Mouse (Mus musculus) monocyte, adult 59 days (primary cell): ENCODE data around the gene Aes. TPM values are rescaled to one million over a fixed set of nuclear protein-coding genes. Genes with fewer than 3 reads are reported as not detected.

ENCODE experiments used
- total RNA-seq, 2 experiments: library from RNA; stranded (reverse); gene quantifications; one replicate each; pipeline ENCODE4 v1.2.4; 2023

The Aes gene
- 100 to 1,000 TPM; 239 to 246 TPM for total RNA-seq

GRCm38 (mm10) chr10:81559163-81559626, at the start of gene Aes:
Aes (plus strand) TSS chr10:81559488.

GRCm38 (mm10) chr10:81524051-81524605, 35.2 kb upstream of the Aes start, which contains the start of gene Gna15:
Gna15 (minus strand) TSS chr10:81524225.

GRCm38 (mm10) chr10:81545161-81545747, 14.0 kb upstream of the Aes start, which contains the start of gene Gna11:
Gna11 (minus strand) TSS chr10:81545190.

GRCm38 (mm10) chr10:81574081-81575056, 15.1 kb downstream of the Aes start, which contains the start of gene Tle2:
Tle2 (plus strand) TSS chr10:81574561.

GRCm38 (mm10) chr10:81600738-81601203, 41.5 kb downstream of the Aes start, which contains the start of gene Tle6:
Tle6 (minus strand) TSS chr10:81601073.

GRCm38 (mm10) chr10:81605974-81606751, 46.9 kb downstream of the Aes start, which contains the start of gene BC025920:
BC025920 (plus strand) TSS chr10:81606270.

Other genes with a start within 250 kb of the Aes start
- gene Cactin, start 238.4 kb upstream of the Aes start, total RNA-seq: 10 to 100 TPM; 29.4 to 32.4 TPM
- under 1 TPM in 1 of 2 experiments, not detected in 1; 0.26 TPM for gene Tbxa2r, start 230.8 kb upstream of the Aes start, total RNA-seq
- gene Gipc3, start 216.2 kb upstream of the Aes start, total RNA-seq: under 1 TPM in 1 of 2 experiments, not detected in 1; 0.15 TPM
- gene Hmg20b, start 209.0 kb upstream of the Aes start, total RNA-seq: 10 to 100 TPM; 71.4 to 85.8 TPM
- 10 to 100 TPM; 38.4 to 44.6 TPM for gene Mfsd12, start 202.0 kb upstream of the Aes start, total RNA-seq
- 1 to 10 TPM; 3.5 to 3.7 TPM for gene 4930404N11Rik, start 193.7 kb upstream of the Aes start, total RNA-seq
- gene Fzr1, start 181.0 kb upstream of the Aes start, total RNA-seq: 10 to 100 TPM; 33.5 to 38.0 TPM
- gene Dohh, start 175.1 kb upstream of the Aes start, total RNA-seq: 10 to 100 TPM; 31.3 to 35.2 TPM
- gene Gm48551, start 175.0 kb upstream of the Aes start, total RNA-seq: 1 to 10 TPM in 1 of 2 experiments, under 1 TPM in 1; 0.97 to 1.3 TPM
- gene Gm48552, start 170.5 kb upstream of the Aes start, total RNA-seq: 1 to 10 TPM; 2.3 to 3.7 TPM
- 10 to 100 TPM; 11.9 to 12.5 TPM for gene Smim24, start 166.4 kb upstream of the Aes start, total RNA-seq
- gene Nfic, start 103.9 kb upstream of the Aes start, total RNA-seq: 10 to 100 TPM; 71.7 to 75.6 TPM
- gene Celf5, start 76.8 kb upstream of the Aes start, total RNA-seq: not detected
- gene Ncln, start 63.1 kb upstream of the Aes start, total RNA-seq: 100 to 1,000 TPM; 108 to 128 TPM
- 10 to 100 TPM; 13.4 to 15.1 TPM for gene S1pr4, start 59.4 kb upstream of the Aes start, total RNA-seq
- gene Gna15, start 35.3 kb upstream of the Aes start, total RNA-seq: 10 to 100 TPM; 20.9 to 21.4 TPM
- 10 to 100 TPM; 12.5 to 13.8 TPM for gene Gna11, start 14.3 kb upstream of the Aes start, total RNA-seq
- gene Tle2, start 15.1 kb downstream of the Aes start, total RNA-seq: 1 to 10 TPM; 3.4 to 4.2 TPM
- 1 to 10 TPM; 1.2 to 3.4 TPM for gene Tle6, start 41.6 kb downstream of the Aes start, total RNA-seq
- gene BC025920, start 46.8 kb downstream of the Aes start, total RNA-seq: 1 to 10 TPM in 1 of 2 experiments, under 1 TPM in 1; 0.85 to 1.0 TPM
- 10 to 100 TPM; 13.4 to 14.7 TPM for gene Sirt6, start 68.3 kb downstream of the Aes start, total RNA-seq
- gene Ankrd24, start 69.1 kb downstream of the Aes start, total RNA-seq: 1 to 10 TPM; 2.9 to 4.5 TPM
- 1 to 10 TPM; 1.1 TPM for gene Gm10778, start 89.6 kb downstream of the Aes start, total RNA-seq
- 1 to 10 TPM; 2.3 to 4.6 TPM for gene Zfp433, start 145.3 kb downstream of the Aes start, total RNA-seq
- gene Gm3055, start 211.7 kb downstream of the Aes start, total RNA-seq: 1 to 10 TPM; 1.2 to 1.7 TPM